Mouse (Mus musculus) liver (tissue): Measurements from ENCODE around the gene Zc3h6.
"Not testable (repeated sequence)": the region's sequence is repeated elsewhere in the genome, so short reads cannot be mapped to it uniquely, and the experiment has no call there.

Experiments used
- DNase-seq: peaks from one replicate; pipeline ENCODE4 v3.0.0-alpha.2; 2020; ENCODE audit warnings: mixed read lengths

The Zc3h6 gene

DNA sequence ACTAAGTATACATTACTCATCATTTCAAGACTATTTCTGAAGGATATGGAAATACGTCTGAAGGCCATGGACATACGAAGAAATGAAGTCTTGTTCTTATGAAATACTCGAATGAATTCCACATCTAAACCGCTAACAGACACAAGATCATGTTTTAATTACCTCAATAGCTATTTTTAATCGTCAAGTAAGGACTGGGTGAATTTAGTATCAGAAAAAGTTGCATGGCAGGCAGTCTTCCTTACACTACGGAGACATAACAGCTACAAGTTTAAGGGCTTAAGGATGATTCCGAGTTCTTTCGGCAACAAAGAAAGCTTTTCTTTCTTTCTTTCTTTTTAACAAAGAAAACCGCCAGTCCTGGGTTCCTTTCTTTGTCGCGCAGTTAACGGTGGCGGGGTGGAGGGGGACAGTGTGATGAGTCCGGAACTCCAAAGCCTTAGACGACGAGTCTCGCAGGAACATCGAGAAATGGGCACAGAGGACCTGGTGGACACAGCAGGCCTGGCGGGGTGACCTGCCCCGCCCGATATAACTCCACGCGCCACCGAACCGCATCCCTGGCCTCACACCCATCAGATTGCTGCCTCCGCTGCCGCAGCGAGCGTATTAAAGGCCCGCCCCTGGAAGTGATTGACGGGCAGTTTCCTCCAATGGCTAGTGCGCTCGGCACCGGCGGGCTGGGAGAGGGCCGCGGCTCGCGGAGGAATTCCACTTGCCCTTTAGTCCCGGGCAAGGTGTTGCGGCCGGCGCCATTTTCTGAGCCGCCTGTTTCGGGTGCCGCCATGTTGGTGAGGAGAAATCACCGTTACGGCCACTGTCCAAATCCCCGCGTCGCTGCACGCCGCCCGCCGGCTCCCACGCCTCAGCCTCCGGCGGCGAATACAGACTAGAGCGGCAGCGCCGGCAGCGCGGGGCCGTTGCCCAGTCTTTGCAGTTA, at the start of gene Zc3h6:
Gene Zc3h6, plus strand, starts transcription at position 762 of the 940 bp plus-strand sequence.
- peak; percentile 98 for DNase-seq

- no peak for DNase-seq
Measured at GRCm38 (mm10) chr2:128924799-128925198, 42.4 kb upstream of the Zc3h6 start.

DNA sequence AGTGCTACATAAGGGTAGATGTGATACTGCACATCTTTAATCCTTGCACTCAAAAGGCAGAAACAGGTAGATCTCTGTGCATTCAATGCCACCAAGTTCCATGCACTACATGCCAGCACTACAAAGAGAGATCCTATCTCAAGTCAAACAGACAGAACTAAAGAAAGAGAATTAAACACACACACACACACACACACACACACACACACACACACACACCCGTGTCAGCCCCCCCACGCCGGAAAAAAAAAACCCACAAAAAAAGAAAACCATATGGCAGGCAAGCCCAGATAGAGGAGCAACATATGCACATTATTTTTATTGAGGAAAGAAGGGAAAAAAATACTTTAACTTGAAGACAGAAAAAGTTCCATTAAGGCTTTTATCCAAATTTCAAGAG, 38.8 kb upstream of the Zc3h6 start:
- DNase-seq: no peak

- DNase-seq: no peak
Measured at GRCm38 (mm10) chr2:128930704-128931103, 36.5 kb upstream of the Zc3h6 start.

DNA sequence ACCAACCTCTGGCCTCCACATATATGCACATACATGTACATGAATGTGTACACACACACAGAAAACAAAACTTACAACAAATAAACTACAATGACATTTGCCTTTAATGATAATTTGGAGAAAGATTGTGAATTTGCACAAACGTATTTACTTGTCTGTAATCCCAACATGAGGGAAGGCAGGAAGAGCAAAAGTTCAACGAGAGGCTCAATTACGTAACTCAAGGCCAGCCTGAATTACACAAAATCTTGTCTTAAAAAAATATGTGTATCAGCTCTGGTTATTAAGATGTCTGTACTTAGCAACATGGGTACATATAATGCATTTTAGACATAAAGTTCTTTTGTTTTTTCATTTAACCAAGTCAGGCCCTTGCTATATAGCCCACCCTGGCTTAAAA, 30.9 kb upstream of the Zc3h6 start:
- DNase-seq: no peak

DNA sequence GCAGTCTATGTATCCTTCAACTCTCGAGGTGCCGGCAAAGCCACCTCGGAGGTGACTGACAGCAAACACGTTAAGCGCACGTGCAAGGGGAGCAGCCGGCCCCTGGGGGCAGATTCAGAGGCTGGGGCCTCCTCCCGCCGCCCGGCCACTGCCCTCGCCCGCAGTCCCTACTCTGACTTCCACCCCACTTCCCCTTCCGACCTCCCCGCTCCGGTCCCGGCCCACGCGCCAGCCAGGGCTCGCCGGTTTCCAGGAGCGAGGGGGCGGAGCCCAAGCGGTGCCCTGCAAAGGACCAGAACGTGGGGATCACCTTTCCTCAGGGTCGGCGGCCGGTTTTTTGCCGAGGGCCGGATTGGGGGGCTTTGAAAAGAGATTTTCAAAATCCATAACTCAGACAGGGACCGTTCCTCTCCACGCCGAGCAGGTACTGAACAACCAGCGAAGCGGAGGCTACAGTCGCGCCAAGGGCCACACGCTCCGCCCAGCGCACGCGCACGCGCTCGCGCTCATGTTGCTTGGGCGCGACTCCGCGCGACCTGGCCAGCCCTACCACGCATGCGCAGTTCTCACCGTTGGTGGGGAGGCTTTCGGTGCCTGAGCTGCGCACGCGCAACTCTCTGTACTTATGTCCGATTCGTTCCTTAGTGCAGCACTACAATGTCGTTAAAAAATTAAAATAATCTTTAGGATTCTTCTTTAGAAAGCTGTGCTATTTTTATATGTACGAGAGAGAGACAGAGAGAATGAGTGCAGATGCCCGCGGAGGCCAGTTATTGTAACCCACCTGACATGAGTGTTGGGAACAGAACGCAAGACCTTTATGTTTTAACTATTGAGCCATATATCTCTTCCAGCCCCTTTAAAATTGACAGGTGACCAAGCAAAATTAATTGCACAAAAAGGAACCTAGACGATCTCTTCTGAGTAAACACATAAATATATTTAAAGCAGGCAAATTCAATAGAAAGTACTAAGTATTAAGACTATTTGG, 23.4 kb upstream of the Zc3h6 start, which contains the start of gene Zc3h8:
Gene Zc3h8, minus strand, starts transcription at position 540 of the 991 bp plus-strand sequence.
- peak; percentile 99 for DNase-seq

GRCm38 (mm10) chr2:128947962-128948588, 19.1 kb upstream of the Zc3h6 start:
- peak; percentile 27 for DNase-seq

DNA sequence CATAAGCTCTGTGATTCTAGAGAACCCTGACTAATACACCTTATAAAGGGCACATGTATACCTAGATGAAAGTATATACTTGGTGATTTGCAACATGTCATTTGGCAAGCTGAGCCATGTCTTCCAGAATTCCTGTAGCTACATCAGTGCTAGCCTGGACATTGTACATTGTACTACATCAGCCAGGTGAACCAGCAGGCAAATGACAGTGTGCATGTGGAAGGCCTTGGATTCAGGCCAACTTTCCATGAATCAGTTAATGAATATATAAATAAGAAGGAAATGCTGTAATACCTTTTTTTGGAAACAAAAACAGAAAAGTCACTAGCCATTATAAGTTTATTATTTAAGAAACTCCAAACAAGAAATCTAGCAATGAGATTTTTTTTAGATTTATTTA, 13.0 kb upstream of the Zc3h6 start:
- no peak for DNase-seq

GRCm38 (mm10) chr2:128965505-128966105, 1.6 kb upstream of the Zc3h6 start:
- no peak for DNase-seq

DNA sequence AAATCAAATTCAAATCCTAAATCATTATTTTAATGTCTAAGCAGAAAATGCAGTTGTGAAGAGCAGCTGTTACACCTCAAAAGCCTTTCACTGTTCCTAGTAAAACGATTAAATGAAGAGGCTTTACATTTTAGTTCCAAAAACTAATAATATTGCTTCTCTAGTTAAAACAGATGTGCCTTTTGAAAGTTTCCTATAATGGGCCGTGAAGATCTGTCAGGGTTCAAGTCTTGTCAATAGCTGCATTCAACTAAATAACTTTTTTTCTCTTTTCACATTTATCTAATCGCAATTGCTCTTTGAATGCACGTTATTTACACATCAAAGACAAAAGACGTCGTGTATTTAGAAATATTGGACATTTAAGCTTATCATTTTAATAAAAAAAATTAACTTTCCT, 966 bp upstream of the Zc3h6 start:
- DNase-seq: no peak

- DNase-seq: peak; percentile 88
Measured at GRCm38 (mm10) chr2:128967661-128968441, 649 bp downstream of the Zc3h6 start, which contains the start of gene Gm10762. Gene Gm10762 (minus strand): TSS chr2:128967725.

GRCm38 (mm10) chr2:128968475-128969083, 1.4 kb downstream of the Zc3h6 start:
- no peak for DNase-seq

DNA sequence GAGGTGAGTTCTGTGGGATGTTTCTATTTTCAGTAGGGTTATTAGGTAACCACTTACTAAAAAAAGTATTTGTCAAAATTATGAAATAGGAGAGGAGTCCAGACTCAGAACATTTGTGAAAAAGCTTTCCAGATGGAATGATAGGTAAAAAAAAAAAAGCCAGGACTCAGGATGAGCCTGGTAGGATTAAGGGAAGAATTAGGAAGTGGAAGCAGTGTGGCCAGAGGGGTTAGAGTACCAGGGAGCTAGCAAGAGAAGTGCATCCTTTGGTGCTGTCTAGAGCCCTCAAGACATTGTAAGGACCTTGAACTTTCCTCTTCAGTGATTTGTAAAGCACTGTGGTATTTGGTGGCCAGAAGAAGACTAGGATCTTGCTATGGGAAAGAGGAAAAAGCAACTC, 5.1 kb downstream of the Zc3h6 start:
- no peak for DNase-seq

GRCm38 (mm10) chr2:128975572-128975971, 8.4 kb downstream of the Zc3h6 start:
- DNase-seq: no peak

- no peak for DNase-seq
Measured at GRCm38 (mm10) chr2:128984746-128985145, 17.5 kb downstream of the Zc3h6 start.

DNA sequence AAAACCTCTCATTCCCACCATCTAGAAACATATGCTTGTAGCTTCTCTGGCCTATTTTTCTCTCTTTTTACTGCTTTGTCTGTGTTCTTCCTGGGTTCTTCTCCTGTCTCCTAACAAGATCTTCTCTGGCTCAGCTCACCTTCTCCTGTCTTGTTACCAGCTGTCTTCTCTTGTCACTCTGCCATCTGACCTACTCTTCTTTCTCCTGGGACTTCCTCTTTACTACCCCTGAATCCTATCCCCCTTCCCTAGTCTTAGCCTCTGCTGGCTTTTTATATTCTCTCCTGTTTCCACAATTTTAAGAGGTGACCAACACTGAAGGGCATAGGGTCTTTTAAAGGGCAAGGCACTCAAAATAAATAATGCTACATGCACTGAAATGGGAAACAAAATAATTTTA, 37.7 kb downstream of the Zc3h6 start:
- no peak for DNase-seq

- peak; percentile 12 for DNase-seq
Measured at GRCm38 (mm10) chr2:129006194-129006749, 39.1 kb downstream of the Zc3h6 start.

GRCm38 (mm10) chr2:129008867-129009266, 41.7 kb downstream of the Zc3h6 start:
- not testable (repeated sequence) for DNase-seq

- no peak for DNase-seq
Measured at GRCm38 (mm10) chr2:129020106-129020505, 52.9 kb downstream of the Zc3h6 start.

DNA sequence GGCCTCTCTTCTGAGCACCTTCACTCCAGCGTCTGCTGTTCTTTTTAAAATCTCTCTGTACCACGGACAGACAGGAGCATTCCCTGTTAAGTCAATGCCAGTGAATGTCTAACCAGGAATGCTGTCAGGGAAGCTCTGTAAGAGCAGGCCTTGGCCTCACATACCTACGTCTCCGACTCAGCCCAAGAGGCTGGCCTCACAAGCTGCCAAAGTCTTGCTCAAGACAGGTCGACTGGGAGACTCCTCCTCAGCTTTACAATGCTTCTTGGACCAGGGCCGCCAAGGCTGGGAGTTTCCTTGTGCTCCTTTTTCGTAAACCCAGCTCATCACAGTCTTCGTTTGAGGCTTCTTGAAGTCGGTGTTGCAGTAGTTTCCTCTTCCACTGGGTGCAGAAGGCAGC, 57.6 kb downstream of the Zc3h6 start:
- DNase-seq: no peak

DNA sequence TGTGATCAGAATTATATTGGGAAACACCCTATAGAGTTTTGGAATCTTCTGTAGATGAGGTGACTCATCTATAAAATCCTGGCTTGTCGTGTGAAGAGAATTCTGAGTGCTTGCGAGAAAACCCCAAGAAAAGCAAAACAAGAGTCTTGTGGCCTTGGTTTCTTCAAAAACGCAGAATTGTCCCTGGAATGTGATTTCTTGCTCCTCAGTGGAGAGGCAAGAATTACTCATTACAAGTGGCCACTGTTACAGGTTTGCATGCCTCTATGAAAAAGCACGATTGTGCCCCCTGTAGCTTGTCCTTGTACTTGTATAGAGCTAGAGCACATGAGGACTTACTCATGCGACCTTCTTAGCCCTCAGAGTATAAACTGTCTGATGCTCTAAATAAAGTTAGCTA, 68.2 kb downstream of the Zc3h6 start:
- no peak for DNase-seq
